Mouse (Mus musculus) kidney, postnatal 14 days (tissue): ENCODE measurements around the gene Sgms2.
A peak's percentile ranks its signal among the peaks of the same experiment; 100 is the strongest.

Source experiments
- DNase-seq: peaks from one replicate; pipeline ENCODE4 v3.0.0; 2022; ENCODE audit warnings: mixed read lengths

Sgms2 gene

DNA sequence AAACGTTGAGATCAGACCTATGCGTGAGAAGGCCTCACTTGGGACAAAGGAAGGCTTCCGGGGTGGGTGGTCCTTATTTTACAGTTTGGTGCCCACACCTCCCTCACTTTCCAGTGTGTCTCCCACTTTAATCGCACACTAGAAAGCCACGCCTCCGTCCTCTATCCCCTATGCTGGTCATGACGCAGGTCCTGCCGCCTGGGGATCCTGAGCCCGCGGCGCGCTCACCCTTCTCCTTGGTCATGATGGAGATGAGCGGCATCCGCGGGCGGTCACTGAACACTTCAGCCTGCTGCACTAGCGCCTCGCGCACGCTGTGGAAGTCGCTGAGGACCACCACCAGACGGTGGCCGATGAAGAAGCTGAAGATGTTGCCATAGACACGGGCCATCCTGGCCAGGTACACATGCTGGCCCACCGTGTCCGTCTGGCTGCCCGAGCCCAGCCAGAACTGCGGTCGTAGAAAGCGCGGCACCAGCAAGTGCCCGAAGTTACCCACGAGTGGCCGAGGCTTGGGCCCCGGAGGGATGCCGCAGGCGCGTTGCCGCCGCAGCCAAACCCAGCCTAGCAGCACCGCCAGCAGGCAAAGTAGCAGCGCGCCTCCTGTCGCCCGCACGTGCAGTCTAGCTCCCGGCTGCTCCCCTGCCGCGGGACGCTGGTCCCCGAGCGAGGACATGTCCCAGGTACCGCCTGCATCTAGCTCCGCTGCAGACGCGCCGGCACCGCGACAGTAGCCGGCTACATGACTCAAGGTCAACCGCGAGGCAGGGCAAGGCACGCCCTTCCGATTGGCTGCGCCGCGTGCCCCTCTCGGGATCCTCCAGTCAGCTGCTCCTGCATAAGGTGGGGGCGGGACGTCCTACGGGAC lies 188.5 kb downstream of the Sgms2 start, which contains the start of gene Cyp2u1:
Gene Cyp2u1 (minus strand): TSS at position 776 of the 868 bp plus-strand sequence.
- peak; percentile 94 for DNase-seq

- DNase-seq, result no peak
These were observed 191.3 kb downstream of the Sgms2 start for GRCm38 (mm10) chr3:131299908-131300307.

DNA sequence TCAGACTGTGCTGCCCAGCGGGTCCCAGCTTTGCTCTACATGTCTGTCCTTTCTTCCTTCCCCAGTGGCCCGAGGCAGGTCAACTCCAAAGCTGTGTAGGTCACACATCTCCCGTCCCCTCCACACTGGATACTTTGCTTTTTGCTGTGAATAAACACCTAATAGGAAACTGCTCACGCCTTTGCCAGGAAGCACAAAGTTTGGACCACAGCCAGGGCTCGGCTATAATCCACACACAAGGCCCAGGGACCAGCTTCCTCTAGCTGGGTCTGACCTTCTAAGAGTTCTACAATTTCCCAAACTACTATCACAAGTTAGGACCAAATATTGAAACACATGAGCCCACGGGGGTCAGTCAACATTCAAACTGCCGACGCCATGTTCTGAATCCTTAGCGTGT lies 192.1 kb downstream of the Sgms2 start:
- DNase-seq, result no peak

- DNase-seq, result no peak
These were observed 194.3 kb downstream of the Sgms2 start for GRCm38 (mm10) chr3:131296893-131297292.

- DNase-seq, result no peak
These were observed 195.6 kb downstream of the Sgms2 start for GRCm38 (mm10) chr3:131295513-131296200.

DNA sequence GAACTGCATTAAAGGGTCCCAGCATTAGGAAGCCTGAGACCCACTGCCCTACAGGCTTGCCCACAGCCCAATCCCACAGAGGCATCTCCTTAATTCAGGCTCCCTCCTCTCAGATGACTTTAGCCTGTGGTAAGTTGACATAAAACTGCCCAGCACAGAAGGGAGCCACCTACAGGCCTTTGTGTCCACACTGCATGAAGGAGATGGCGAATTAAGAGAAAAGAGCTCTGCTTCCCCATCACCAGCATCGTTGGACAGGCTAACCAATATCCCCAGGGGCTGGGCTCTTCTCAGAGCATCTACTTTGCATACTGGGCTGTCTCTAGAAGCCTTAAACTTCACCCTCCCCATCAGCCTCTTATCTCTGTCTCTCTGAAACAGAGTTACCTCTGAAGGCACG lies 196.7 kb downstream of the Sgms2 start:
- no peak for DNase-seq

DNA sequence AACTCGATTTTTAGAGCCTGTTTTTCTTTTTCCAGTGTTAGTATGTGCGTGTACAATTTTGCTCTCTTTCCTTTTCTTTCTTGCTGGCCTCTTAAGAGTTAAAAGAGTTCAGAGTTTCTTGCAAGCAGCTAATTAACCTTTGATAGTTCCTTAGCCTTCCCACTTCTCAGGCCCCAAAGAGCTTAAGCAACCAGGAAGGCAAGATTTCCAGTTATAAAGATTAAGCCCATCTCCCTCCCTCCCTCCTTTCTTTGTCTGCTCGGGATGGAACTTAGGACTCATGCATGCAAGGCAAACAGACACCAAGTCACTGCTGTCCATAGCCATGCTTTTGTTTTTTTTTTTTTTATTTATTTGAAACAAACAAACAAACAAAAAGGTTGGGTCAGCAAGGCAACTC lies 198.3 kb downstream of the Sgms2 start:
- no peak for DNase-seq

DNA sequence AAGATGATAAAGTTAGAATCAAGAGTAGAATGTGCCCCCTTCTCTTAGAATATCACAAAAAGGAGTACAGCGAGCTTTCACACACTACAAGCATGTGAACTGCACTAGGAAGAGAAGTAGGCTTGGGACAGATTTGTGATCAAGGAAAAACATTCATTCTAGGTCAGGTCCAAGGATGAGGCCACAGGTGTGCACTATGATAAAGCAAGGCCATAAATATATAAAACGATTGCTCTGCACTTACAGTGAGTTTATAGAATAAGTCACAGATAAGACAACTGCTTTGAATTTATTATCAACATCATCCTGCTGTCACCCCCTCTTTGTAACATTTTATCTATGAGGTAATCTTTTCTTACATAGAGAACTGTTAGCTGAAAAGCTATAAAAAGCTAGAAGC lies 198.9 kb downstream of the Sgms2 start:
- DNase-seq, result no peak

DNA sequence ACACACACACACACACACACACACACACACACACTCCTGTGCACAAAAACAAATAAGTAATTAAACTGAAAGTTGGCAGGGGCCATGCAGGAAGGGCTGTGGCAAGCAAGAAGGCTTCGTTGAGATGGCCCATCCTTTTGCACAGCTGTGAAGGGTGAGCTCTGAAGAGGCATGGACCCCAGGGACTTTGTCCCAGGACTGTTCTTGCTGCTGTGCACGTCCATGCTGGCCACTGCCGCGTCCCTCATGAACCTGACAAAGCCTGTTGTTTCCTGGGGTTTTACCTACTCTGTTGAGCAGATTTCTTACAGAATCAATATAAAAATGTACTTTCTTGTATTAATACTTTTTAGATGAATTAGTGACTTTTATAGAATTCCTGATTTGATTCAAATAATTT lies 199.3 kb downstream of the Sgms2 start:
- no peak for DNase-seq

GRCm38 (mm10) chr3:131274151-131274550 lies 217.1 kb downstream of the Sgms2 start:
- no peak for DNase-seq

- DNase-seq, result peak; percentile 41
These were observed 218.7 kb downstream of the Sgms2 start for GRCm38 (mm10) chr3:131272374-131273100.

- DNase-seq, result peak; percentile 94
These were observed 219.4 kb downstream of the Sgms2 start, which contains the start of gene Hadh for GRCm38 (mm10) chr3:131271559-131272373. Gene Hadh (minus strand): TSS chr3:131272101.

- DNase-seq, result peak; percentile 86
These were observed 220.1 kb downstream of the Sgms2 start for GRCm38 (mm10) chr3:131271157-131271556.

DNA sequence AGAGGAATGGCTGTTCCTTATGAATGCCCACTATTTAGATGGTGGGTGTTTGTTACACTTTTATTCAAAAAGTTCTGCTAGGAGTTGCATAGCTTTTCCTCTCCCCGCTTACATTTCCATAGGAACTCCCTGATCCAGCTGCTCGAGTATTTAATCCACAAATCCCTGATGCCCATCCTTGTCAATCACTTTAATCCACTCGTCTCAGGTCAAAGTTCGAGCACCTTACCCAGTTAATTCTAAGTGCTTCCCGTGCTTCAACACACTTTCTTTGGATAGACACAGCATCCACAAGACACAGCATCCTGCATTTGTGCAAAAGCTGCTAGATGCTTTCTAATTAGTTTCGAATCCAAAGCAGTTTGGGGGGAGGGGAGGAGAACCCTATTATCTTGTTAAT lies 220.8 kb downstream of the Sgms2 start:
- DNase-seq, result no peak
